Mouse (Mus musculus): ENCODE results near the gene Dock4.

GRCm38 (mm10) chr12:40546827-40547226 is 101.1 kb downstream of the Dock4 start:
- TF ChIP-seq CTCF (IDR thresholded peaks at IDR 0.05; ENCODE audit: extremely low read depth, insufficient read depth, low read length), result no peak
- TF ChIP-seq POLR2A (IDR thresholded peaks at IDR 0.05; ENCODE audit: extremely low read depth, insufficient read depth, low read length), result no peak

Data from cortical plate, adult 2 months (tissue).